Mouse (Mus musculus) CH12.LX (cell line): ENCODE results near the gene Nmral1.

Source experiments
- CTCF ChIP-seq, 2 experiments: IDR thresholded peaks in 1 of 2; conservative IDR thresholded peaks in 1 of 2; 2 replicates each; pipeline ENCODE4 v1.5.1; 2011 to 2012; ENCODE audit warnings: low read depth in 2 of 2, low read length in 2 of 2, improper control_type of control experiment in 1 of 2, inconsistent platforms in 1 of 2, mild to moderate bottlenecking in 1 of 2, moderate library complexity in 1 of 2
- GABPA ChIP-seq: IDR thresholded peaks from 2 replicates; pipeline ENCODE4 v1.6.1; 2012; ENCODE audit warnings: low read depth, low read length, improper control_type of control experiment, inconsistent platforms; ENCODE audit not compliant: insufficient replicate concordance
- JUN ChIP-seq: IDR thresholded peaks from 2 replicates; pipeline ENCODE4 v1.6.1; 2011; ENCODE audit warnings: low read depth, mild to moderate bottlenecking, low read length, improper control_type of control experiment, moderate library complexity; ENCODE audit not compliant: insufficient read depth
- POLR2A ChIP-seq: IDR thresholded peaks from 2 replicates; pipeline ENCODE4 v1.6.1; 2011; ENCODE audit warnings: low read depth, mild to moderate bottlenecking, improper control_type of control experiment, low read length
- TCF12 ChIP-seq: IDR thresholded peaks from 2 replicates; pipeline ENCODE4 v1.6.1; 2014; ENCODE audit warnings: low read depth, mild to moderate bottlenecking, inconsistent platforms, low read length, improper control_type of control experiment
- USF1 ChIP-seq: IDR thresholded peaks from 2 replicates; pipeline ENCODE4 v1.6.1; 2014; ENCODE audit warnings: low read depth, mild to moderate bottlenecking, inconsistent platforms, low read length, improper control_type of control experiment
- ZNF384 ChIP-seq: IDR thresholded peaks from 2 replicates; pipeline ENCODE4 v1.6.1; 2012; ENCODE audit warnings: low read depth, low read length, improper control_type of control experiment, inconsistent platforms

- TF ChIP-seq JUN: no peak
- no peak for TF ChIP-seq CTCF (conservative IDR thresholded peaks at IDR 0.05 in 1 of 2, IDR thresholded peaks at IDR 0.05 in 1 of 2; ENCODE audit: low read depth in 2 of 2, low read length in 2 of 2)
- no peak for TF ChIP-seq TCF12
- no peak for TF ChIP-seq POLR2A
- no peak for TF ChIP-seq ZNF384
- TF ChIP-seq USF1: no peak
- TF ChIP-seq GABPA: no peak
Measured at GRCm38 (mm10) chr16:4754045-4754444, 34.9 kb upstream of the Nmral1 start.
